Mouse (Mus musculus) liver, adult (tissue): Measurements from ENCODE around the gene Anapc15-ps.

Experiments
- GATA4 ChIP-seq: IDR thresholded peaks from 2 replicates; pipeline ENCODE4 v1.6.1; 2014; ENCODE audit warnings: mild to moderate bottlenecking, low read length; ENCODE audit not compliant: insufficient replicate concordance

Anapc15-ps gene

GRCm38 (mm10) chr10:95673351-95673750 is at the start of gene Anapc15-ps:
TSS of gene Anapc15-ps (minus strand) at chr10:95673451.
- TF ChIP-seq GATA4: no peak

DNA sequence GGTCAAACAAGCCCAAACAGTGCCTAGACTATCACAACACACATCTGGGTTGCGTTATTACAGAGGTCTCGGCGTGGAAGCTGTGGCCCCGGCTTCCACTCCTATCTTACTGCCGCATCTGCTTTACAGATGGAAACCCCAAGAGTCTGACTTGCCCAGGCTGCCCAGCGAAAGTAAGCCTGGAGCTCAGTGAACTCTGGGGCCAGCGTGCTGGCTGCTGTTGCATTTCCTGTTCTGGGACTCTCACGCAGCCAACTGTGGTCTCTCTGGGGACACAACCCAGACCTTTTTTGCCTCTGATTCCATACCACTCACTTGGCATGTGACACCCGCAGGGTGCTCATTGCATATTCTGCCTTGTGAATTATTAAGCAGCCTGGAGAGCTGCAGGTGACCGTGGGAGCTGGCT is 49.0 kb upstream of the Anapc15-ps start:
- no peak for TF ChIP-seq GATA4

DNA sequence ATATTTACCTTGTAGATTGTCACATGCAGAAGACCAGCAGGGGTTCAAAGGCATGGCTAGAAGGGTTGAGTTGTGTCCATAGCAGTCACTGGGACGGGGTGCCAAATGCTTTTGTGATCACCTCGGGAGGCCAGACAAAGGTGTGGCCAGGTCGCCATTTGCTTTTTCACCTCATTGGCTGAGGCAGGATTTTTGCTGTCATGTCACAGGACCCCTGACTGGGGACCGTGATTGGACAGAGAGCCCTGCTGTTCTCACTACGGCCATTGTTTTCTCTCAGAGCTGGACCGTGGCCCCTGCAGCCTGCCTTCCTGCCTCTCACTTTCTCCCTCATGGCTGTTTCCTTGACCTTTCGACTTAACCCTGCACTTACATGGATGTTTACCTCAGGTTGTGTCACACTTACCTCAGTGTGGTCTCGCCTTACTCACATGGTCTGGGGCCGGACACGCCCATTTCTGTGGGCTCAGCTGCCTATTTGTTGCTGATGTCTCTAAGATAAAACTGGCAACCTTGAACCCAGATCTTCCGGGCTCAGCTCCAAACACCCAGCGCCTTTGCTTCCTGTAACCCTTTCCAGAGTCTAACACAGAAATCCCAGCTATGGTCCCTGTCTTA is 47.0 kb upstream of the Anapc15-ps start:
- TF ChIP-seq GATA4: no peak

- no peak for TF ChIP-seq GATA4
Observed at GRCm38 (mm10) chr10:95719472-95719871, 46.2 kb upstream of the Anapc15-ps start.

- TF ChIP-seq GATA4: no peak
Observed at GRCm38 (mm10) chr10:95718760-95719159, 45.5 kb upstream of the Anapc15-ps start.

DNA sequence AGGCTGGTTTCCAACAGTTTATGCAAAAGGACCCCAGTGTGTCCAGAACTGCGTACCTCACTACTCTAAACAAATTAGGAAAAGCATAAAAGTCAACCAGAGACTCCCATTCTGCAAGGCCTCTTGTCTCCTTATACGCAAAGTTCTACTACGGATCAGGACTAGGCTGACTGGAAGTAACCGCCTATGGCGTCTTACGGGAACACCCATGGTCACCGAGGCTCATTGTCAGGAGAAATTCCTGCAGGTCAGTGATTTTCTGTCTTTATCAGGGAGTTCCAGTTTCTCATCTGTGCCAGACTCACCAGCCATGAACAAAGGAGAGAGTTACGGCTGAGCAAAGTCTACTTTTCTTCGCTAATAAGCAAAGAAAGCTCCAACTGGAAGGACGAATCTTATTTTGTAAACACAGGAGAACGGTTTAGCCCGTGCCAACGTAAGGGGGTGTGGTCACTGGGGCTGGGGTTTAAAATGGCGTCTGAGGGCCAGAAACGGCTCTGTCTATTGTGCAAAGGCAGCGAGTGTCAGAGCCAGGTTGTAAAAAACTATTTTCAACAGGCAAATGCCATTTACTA is 43.9 kb upstream of the Anapc15-ps start:
- no peak for TF ChIP-seq GATA4

- TF ChIP-seq GATA4: no peak
Observed at GRCm38 (mm10) chr10:95715687-95716086, 42.4 kb upstream of the Anapc15-ps start.

- no peak for TF ChIP-seq GATA4
Observed at GRCm38 (mm10) chr10:95712221-95712620, 39.0 kb upstream of the Anapc15-ps start.

GRCm38 (mm10) chr10:95709903-95710660 is 36.8 kb upstream of the Anapc15-ps start:
- TF ChIP-seq GATA4: no peak

GRCm38 (mm10) chr10:95709143-95709880 is 36.1 kb upstream of the Anapc15-ps start:
- TF ChIP-seq GATA4: no peak

GRCm38 (mm10) chr10:95708001-95708400 is 34.8 kb upstream of the Anapc15-ps start:
- no peak for TF ChIP-seq GATA4

DNA sequence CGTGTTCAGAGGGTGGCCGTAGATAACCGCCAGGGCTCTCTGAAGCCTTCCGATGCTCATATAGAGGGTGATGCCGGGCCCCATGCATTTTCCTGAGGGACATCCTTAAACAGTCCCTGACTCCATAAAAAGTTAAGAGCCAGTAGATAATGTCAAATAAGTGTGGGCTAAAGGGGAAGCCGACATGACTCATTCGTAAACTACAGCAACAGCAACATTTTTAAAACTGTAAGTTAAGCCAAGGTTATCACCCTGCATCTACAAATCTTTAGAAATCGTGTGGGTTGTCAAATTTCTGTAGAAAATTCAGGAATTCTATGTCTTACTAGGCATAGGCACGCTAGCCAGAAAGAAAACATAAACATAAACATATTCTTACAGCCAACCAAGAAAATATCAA is 33.6 kb upstream of the Anapc15-ps start:
- TF ChIP-seq GATA4: no peak

DNA sequence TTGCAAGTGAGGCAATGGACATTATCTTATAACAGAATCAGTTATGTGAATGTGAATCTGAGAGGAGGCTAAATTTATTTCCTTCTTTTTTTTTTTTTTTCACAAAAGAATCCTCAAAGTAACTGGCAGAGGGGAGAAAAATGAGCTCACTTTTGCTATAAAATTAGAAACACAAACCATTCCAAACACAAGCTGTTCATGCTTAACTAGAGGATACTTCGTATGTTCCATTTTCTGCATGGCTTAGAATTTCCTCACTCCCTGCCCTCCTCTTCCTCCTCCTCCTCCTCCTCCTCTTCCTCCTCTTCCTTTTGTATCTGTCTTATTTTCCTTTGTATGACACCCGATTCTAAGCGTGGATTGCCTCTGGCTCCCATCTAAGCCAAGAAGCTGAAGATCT is 32.5 kb upstream of the Anapc15-ps start:
- no peak for TF ChIP-seq GATA4

DNA sequence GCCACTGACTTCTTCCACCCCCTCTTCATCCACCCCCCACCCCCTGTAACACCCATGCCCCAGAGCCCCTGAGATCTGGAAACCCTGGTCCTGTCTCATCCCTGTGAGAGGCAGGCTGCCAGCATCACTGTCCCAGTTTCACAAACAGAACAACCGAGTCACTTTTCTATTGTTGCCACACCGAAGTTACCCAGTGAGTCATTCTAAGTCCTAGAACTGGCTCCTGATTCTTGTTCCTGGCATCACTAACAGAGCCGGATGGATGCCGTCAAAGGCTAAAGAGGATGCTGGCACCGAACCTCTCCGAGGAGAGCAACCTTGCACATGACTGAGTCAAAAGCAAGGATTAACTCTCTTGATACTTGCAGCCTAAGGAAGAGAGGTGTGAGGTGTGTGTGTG is 31.6 kb upstream of the Anapc15-ps start:
- no peak for TF ChIP-seq GATA4

DNA sequence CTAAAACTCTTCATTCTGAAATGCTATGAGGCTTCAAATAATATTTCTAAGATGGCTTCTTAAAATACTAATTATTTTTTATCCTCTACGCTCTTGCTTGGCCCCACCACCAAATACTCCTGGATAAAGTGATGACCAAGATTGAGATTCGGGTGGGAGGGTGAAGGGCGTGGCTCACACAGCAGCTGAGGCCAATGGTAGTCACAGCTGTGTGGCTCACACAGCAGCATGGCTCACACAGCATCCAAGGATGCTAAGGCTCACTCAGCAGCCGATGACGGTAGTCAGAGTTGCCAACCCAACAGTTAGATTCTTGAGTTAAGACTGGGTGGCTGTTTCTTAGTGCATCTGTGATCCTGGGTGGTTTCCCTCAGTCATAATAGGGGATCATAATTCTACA is 30.5 kb upstream of the Anapc15-ps start:
- TF ChIP-seq GATA4: no peak

- TF ChIP-seq GATA4: no peak
Observed at GRCm38 (mm10) chr10:95700422-95700821, 27.2 kb upstream of the Anapc15-ps start.
